Mouse (Mus musculus) myocyte (in vitro differentiated cells): ENCODE measurements at regions not wholly inside any gene's neighbourhood (a gene's known extent, or its start where the extent isn't known, plus 50 kb on each side); places are given as distances from the start of the nearest gene placed in this dataset.

Experiments
- H3K27me3 ChIP-seq: one replicate; pipeline ENCODE4 v1.6.1; 2011; ENCODE audit not compliant: control insufficient read depth, insufficient read depth, insufficient read length
- H3K36me3 ChIP-seq: one replicate; pipeline ENCODE4 v1.6.1; 2011; ENCODE audit not compliant: control insufficient read depth, insufficient read depth
- H3K4me2 ChIP-seq: one replicate; pipeline ENCODE4 v1.6.1; 2011; ENCODE audit warnings: low read depth, control low read depth
- H3K4me3 ChIP-seq: one replicate; pipeline ENCODE4 v1.5.1; 2011; ENCODE audit warnings: mild to moderate bottlenecking, control low read depth, moderate library complexity
- H3K79me2 ChIP-seq: one replicate; pipeline ENCODE4 v1.6.1; 2011; ENCODE audit not compliant: control insufficient read depth, insufficient read depth
- H3ac ChIP-seq: one replicate; pipeline ENCODE4 v1.6.1; 2011; ENCODE audit not compliant: control insufficient read depth, insufficient read length
- CEBPB ChIP-seq: IDR thresholded peaks from 2 replicates; pipeline ENCODE4 v1.6.1; 2011; ENCODE audit warnings: mild to moderate bottlenecking, moderate library complexity; ENCODE audit not compliant: poor library complexity, insufficient read depth, severe bottlenecking
- E2F4 ChIP-seq: IDR thresholded peaks from one replicate; pipeline ENCODE4 v1.6.1; 2011; ENCODE audit warnings: mild to moderate bottlenecking, control low read depth, moderate library complexity; ENCODE audit not compliant: insufficient read depth
- MAX ChIP-seq: IDR thresholded peaks from one replicate; pipeline ENCODE4 v1.6.1; 2011; ENCODE audit warnings: low read depth, mild to moderate bottlenecking, control low read depth
- MYOD1 ChIP-seq, 3 experiments: IDR thresholded peaks; one replicate each; pipeline ENCODE4 v1.6.1; 2011; ENCODE audit warnings: control low read depth in 2 of 3, low read depth in 2 of 3, mild to moderate bottlenecking in 2 of 3, moderate library complexity in 1 of 3; ENCODE audit not compliant: insufficient read length in 2 of 3, control insufficient read depth in 1 of 3
- MYOG ChIP-seq, 3 experiments: IDR thresholded peaks; one replicate each; pipeline ENCODE4 v1.6.1; 2011; ENCODE audit warnings: control low read depth in 2 of 3, low read depth in 2 of 3, mild to moderate bottlenecking in 2 of 3; ENCODE audit not compliant: insufficient read length in 2 of 3, control insufficient read depth in 1 of 3, insufficient read depth in 1 of 3
- POLR2A ChIP-seq: IDR thresholded peaks from one replicate; pipeline ENCODE4 v1.6.1; 2011; ENCODE audit warnings: low read depth, mild to moderate bottlenecking, control low read depth, moderate library complexity; ENCODE audit not compliant: insufficient read length
- POLR2AphosphoS2 ChIP-seq: IDR thresholded peaks from one replicate; pipeline ENCODE4 v1.6.1; 2011; ENCODE audit warnings: low read depth, control low read depth; ENCODE audit not compliant: insufficient read length
- REST ChIP-seq: IDR thresholded peaks from one replicate; pipeline ENCODE4 v1.6.1; 2011; ENCODE audit warnings: mild to moderate bottlenecking, control low read depth, moderate library complexity; ENCODE audit not compliant: insufficient read depth, insufficient read length
- SRF ChIP-seq: IDR thresholded peaks from one replicate; pipeline ENCODE4 v1.6.1; 2011; ENCODE audit warnings: low read depth; ENCODE audit not compliant: control insufficient read depth, insufficient read length
- TCF12 ChIP-seq: IDR thresholded peaks from one replicate; pipeline ENCODE4 v1.6.1; 2011; ENCODE audit warnings: mild to moderate bottlenecking, control low read depth; ENCODE audit not compliant: poor library complexity, insufficient read depth, severe bottlenecking
- TCF3 ChIP-seq: IDR thresholded peaks from one replicate; pipeline ENCODE4 v1.6.1; 2011; ENCODE audit warnings: low read depth, control low read depth; ENCODE audit not compliant: insufficient read length
- USF1 ChIP-seq: IDR thresholded peaks from one replicate; pipeline ENCODE4 v1.6.1; 2011; ENCODE audit warnings: low read depth, mild to moderate bottlenecking, control low read depth, moderate library complexity

DNA sequence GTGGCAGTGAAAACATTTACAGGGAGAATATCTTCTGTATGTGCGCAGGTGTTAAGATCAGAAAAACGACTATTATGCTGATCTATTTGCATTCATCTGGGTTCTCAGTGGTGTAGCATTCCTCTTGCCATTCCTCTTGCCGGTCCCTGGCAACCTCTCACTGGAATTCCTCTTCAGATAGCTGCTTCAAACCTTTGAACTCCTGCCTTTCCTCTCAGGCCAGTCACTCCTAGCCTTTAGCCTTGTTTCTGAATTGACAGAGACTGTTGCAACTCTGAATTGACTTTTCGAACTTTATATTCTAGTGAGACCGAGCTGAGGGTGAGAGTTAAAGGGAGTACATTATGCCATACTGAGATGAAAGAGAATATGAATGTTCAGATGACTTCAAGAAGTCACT is 120.1 kb upstream of the Pkn2 start:
- Histone ChIP-seq H3K27me3 (no peaks in the 10 kb centered on the region), H3K79me2 (no peaks in the 10 kb centered on the region), H3ac (no peak overlapping the region), H3K36me3 (no peaks in the 10 kb centered on the region), H3K4me2 (no peak overlapping the region), H3K4me3 (no peak overlapping the region)
- no peak for TF ChIP-seq POLR2A
- no peak for TF ChIP-seq MAX
- TF ChIP-seq MYOG (IDR thresholded peaks at IDR 0.05; ENCODE audit: control insufficient read depth in 1 of 3, insufficient read depth in 1 of 3, insufficient read length in 2 of 3, low read depth in 2 of 3), result no peak

DNA sequence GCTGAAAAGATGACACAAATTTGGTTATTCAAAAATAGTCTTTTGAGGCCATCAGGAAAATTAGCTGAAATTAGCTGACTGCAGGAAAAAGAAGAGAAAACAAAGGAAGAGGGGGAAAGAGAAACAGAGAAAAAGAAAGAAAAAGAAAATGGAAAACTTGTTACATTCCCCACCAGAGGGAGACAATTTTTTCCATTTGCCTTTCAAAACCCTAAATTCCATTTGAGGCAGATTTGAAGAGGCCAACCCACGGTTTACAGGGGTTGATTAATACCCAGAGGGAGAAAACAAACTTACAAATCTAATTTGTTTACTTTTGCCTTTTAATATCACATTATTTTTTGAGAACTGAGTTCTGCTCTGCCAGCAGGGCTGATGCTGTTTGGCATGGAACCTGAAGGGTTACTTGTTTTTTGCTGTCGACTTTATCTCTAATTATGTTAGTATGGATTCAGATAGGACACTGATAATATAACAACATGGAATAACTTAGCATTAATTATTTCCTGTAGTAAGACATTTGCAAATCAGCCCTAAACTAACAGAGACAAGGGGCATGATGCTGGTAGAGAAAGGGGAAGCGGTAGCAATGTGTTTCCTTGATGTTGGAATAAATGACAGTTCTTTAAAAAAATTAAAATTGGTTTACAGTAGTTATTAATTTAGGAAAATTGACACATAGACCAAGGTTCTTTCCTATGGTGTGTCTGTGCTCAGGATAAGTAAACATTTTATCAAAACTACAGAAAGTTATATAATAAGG is 114.4 kb upstream of the Pkn2 start:
- TF ChIP-seq MYOG (IDR thresholded peaks at IDR 0.05; ENCODE audit: control insufficient read depth in 1 of 3, insufficient read depth in 1 of 3, insufficient read length in 2 of 3, low read depth in 2 of 3), result no peak
- no peak for TF ChIP-seq MYOD1 (IDR thresholded peaks at IDR 0.05; ENCODE audit: control insufficient read depth in 1 of 3, insufficient read length in 2 of 3, low read depth in 2 of 3)
- TF ChIP-seq POLR2A, result no peak
- no peak for TF ChIP-seq SRF
- TF ChIP-seq TCF12, result no peak
- no peak for TF ChIP-seq E2F4
- no peak overlapping the region for H3K4me2 ChIP-seq
- H3K79me2 ChIP-seq, result no peaks in the 10 kb centered on the region
- no peak overlapping the region for H3K4me3 ChIP-seq
- H3ac ChIP-seq, result no peak overlapping the region
- H3K36me3 ChIP-seq, result no peaks in the 10 kb centered on the region
- H3K27me3 ChIP-seq, result no peaks in the 10 kb centered on the region

DNA sequence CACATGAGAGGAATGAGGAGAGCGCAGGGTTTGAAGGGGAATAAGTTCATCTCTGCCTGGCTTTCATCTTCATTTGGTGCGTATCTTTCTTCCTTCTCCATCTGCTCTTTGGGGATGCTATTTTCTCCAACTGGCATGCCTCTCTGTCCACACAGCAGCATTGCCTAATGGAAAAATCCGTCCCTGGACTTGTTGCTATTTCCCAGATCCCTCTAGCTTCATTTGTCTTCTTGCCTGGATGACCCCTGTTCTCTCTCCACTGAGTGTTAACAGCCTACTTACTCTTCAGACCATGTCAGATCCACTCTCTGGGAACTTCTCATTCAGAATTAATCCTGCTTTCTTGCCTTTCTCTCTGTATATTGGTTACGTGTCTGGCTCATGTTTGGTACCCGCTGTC is 102.7 kb upstream of the Pkn2 start:
- Histone ChIP-seq H3K4me2 (no peak overlapping the region), H3K36me3 (no peaks in the 10 kb centered on the region), H3K27me3 (no peaks in the 10 kb centered on the region), H3ac (no peak overlapping the region), H3K4me3 (no peak overlapping the region), H3K79me2 (no peaks in the 10 kb centered on the region)
- no peak for TF ChIP-seq TCF12
- TF ChIP-seq MYOD1 (IDR thresholded peaks at IDR 0.05; ENCODE audit: control insufficient read depth in 1 of 3, insufficient read length in 2 of 3, low read depth in 2 of 3), result no peak
- no peak for TF ChIP-seq REST
- no peak for TF ChIP-seq MAX
- TF ChIP-seq POLR2AphosphoS2, result no peak
- TF ChIP-seq MYOG (IDR thresholded peaks at IDR 0.05; ENCODE audit: control insufficient read depth in 1 of 3, insufficient read depth in 1 of 3, insufficient read length in 2 of 3, low read depth in 2 of 3), result no peak
- TF ChIP-seq USF1, result no peak
- TF ChIP-seq POLR2A, result no peak

DNA sequence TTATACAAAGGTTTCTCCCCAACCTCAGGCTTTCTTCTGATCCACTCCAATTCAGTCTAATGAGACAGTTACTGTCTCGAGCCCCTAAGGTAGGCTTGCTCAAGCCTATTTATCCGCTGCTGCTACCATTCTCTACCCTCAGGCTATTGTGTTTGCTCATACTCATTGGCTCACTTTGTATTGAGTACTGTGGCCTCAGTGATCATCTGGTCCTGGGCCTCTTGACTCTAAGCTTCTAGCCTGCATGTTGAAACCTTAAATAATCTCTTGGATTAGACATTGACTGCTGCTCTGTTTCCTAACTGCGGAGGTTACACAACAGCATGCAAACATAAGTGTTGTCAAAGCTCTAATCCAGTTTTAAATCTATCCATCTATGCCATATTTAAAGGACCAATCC is 99.4 kb upstream of the Pkn2 start:
- no peak overlapping the region for H3K4me2 ChIP-seq
- H3K27me3 ChIP-seq, result no peaks in the 10 kb centered on the region
- H3ac ChIP-seq, result no peak overlapping the region
- H3K36me3 ChIP-seq, result no peaks in the 10 kb centered on the region
- no peaks in the 10 kb centered on the region for H3K79me2 ChIP-seq
- no peak overlapping the region for H3K4me3 ChIP-seq
- no peak for TF ChIP-seq TCF3
- TF ChIP-seq POLR2AphosphoS2, result no peak
- TF ChIP-seq MAX, result no peak
- no peak for TF ChIP-seq POLR2A
- no peak for TF ChIP-seq TCF12
- no peak for TF ChIP-seq CEBPB
- TF ChIP-seq SRF, result no peak
- TF ChIP-seq E2F4, result no peak
- TF ChIP-seq USF1, result no peak
- TF ChIP-seq MYOD1 (IDR thresholded peaks at IDR 0.05; ENCODE audit: control insufficient read depth in 1 of 3, insufficient read length in 2 of 3, low read depth in 2 of 3), result no peak
- no peak for TF ChIP-seq REST
- TF ChIP-seq MYOG (IDR thresholded peaks at IDR 0.05; ENCODE audit: control insufficient read depth in 1 of 3, insufficient read depth in 1 of 3, insufficient read length in 2 of 3, low read depth in 2 of 3), result no peak

DNA sequence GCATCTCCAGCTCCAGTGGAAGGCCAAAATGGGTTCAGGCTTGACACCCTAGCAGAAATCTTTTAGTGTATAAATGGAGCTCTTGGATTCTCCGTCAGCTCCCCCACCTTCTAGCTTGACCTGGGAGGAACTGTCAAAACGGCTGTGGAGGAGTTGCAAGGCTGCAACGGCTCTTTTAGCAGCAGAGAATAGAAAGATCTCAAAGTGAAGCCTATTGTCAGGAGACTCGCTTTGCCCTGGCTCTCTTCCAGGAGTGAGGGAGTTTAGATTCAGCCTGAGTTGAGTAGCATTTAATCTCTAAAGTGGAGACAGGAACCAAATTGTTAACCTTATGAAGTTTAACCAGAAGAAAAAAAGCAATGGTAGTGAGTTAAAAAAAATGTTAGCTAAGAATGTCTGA is 97.4 kb upstream of the Pkn2 start:
- no peaks in the 10 kb centered on the region for H3K36me3 ChIP-seq
- no peak overlapping the region for H3K4me3 ChIP-seq
- H3K79me2 ChIP-seq, result no peaks in the 10 kb centered on the region
- TF ChIP-seq POLR2A (no peak), TCF3 (no peak), POLR2AphosphoS2 (no peak), USF1 (no peak), SRF (no peak)
- H3ac ChIP-seq, result no peak overlapping the region
- H3K4me2 ChIP-seq, result no peak overlapping the region
- no peaks in the 10 kb centered on the region for H3K27me3 ChIP-seq
